Comparison of ENCODE assay signal across 1 mouse cellular context in the genomic region with DNA sequence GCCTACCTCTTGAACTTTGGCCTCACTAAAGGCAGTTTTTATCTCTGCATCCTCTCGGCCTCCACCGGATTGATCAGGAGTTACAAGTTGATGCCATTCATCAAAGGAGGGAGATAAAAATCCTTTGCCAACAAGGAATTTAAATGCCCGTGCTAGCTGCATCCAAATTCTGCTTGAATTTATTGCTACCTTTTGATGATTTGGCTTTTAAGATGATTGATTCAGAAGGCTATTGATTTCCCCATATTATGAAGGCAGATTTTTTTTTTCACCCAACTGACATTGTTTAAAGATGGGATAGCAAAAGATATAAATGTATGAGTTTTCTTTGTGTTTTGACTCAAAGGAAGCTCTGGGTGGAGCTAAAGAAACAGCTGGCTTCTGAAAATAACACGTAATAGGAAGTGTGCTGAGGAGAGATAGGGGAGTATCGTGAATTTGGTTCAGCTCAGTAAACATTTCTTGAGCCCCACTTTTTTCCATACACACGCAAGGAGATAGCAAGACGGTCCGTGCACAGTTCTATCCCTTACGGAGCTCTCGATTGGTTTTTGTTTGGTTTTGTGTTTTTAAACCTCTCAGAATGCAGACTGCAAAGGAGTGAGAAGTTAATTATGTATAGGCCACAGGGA.
A peak's percentile ranks its signal among the peaks of the same experiment; 100 is the strongest.
TF ChIP-seq lines count a peak whose summit lies in the region.

No protein-coding gene starts in this region.

TF ChIP-seq in MEL, 35 proteins besides CTCF, POLR2A, EP300 and RAD21 (continued from another document):
- TF ChIP-seq JUND (IDR thresholded peaks at IDR 0.05; ENCODE audit: low read depth, low read length) (no peak), MAFK (IDR thresholded peaks at IDR 0.05; ENCODE audit: borderline replicate concordance, low read depth, low read length) (peak; percentile 21; the same call in 1 of the 2 replicates), USF2 (IDR thresholded peaks at IDR 0.05; ENCODE audit: borderline replicate concordance in 1 of 2, insufficient read depth in 1 of 2, low read depth in 1 of 2, low read length in 2 of 2) (no peak), CHD1 (IDR thresholded peaks at IDR 0.05; ENCODE audit: low read depth, low read length) (no peak), MYB (IDR thresholded peaks at IDR 0.05; ENCODE audit: low read depth, low read length) (no peak), BHLHE40 (IDR thresholded peaks at IDR 0.05; ENCODE audit: borderline replicate concordance, low read depth, low read length) (peak; percentile 77; the same call in 1 of the 2 replicates), ZKSCAN1 (IDR thresholded peaks at IDR 0.05; ENCODE audit: low read depth, low read length) (no peak), E2F4 (IDR thresholded peaks at IDR 0.05; ENCODE audit: borderline replicate concordance, low read depth, low read length) (no peak), ETS1 (IDR thresholded peaks at IDR 0.05; ENCODE audit: low read depth, low read length) (peak; percentile 100), ELF1 (IDR thresholded peaks at IDR 0.05; ENCODE audit: low read depth, low read length) (peak; percentile 47; the same call in 1 of the 2 replicates), SMC3 (IDR thresholded peaks at IDR 0.05; ENCODE audit: low read depth, low read length) (no peak), USF1 (IDR thresholded peaks at IDR 0.05; ENCODE audit: low read depth, low read length) (no peak), MAX (IDR thresholded peaks at IDR 0.05; ENCODE audit: low read length) (no peak), GATA1 (IDR thresholded peaks at IDR 0.05; ENCODE audit: low read depth, low read length) (peak; percentile 98), MEF2A (IDR thresholded peaks at IDR 0.05; ENCODE audit: extremely low read depth, insufficient replicate concordance, low read depth, low read length, poor library complexity, severe bottlenecking) (peak; percentile 93), ZNF384 (IDR thresholded peaks at IDR 0.05; ENCODE audit: low read depth, low read length) (peak; percentile 83), MXI1 (IDR thresholded peaks at IDR 0.05; ENCODE audit: low read depth, low read length) (peak; percentile 70; the same call in 1 of the 2 replicates), NELFE (IDR thresholded peaks at IDR 0.05; ENCODE audit: low read depth, low read length) (no peak), SIN3A (IDR thresholded peaks at IDR 0.05; ENCODE audit: low read length) (peak; percentile 100), TAL1 (IDR thresholded peaks at IDR 0.05; ENCODE audit: low read length) (peak; percentile 93), UBTF (IDR thresholded peaks at IDR 0.05; ENCODE audit: borderline replicate concordance, insufficient read depth, low read depth, low read length) (no peak), TCF12 (IDR thresholded peaks at IDR 0.05; ENCODE audit: low read depth, low read length) (peak; percentile 97), MAZ (IDR thresholded peaks at IDR 0.05; ENCODE audit: low read depth, low read length) (no peak)
TF ChIP-seq in MEL: peak in this region for 14.
